Mouse (Mus musculus): ENCODE measurements around the gene Myo16. TPM values are rescaled to one million over a fixed set of nuclear protein-coding genes. Genes with fewer than 3 reads are reported as not detected.
A peak's percentile ranks its signal among the peaks of the same experiment; 100 is the strongest.

Myo16 gene
- polyA plus RNA-seq, 1 experiment from 2014 or later = 0.35 TPM

- Histone ChIP-seq H3K9ac (no peak overlapping the region), H3K36me3 (no peaks in the 10 kb centered on the region), H3K4me3 (no peak overlapping the region), H3K27me3 (no peaks in the 10 kb centered on the region), H3K27ac (no peak overlapping the region), H3K9me3 (replicated peaks) (no peaks in the 10 kb centered on the region), H3K4me1 (replicated peaks) (no peaks in the 10 kb centered on the region), H3K4me2 (no peak overlapping the region)
- 86% methylated on average over 2 of the region's 2 CpGs for WGBS
- no peak for ATAC-seq (replicated peaks; ENCODE audit: insufficient number of reproducible peaks, insufficient read depth, low FRiP score, low read depth)
These were observed 477.3 kb downstream of the Myo16 start for GRCm38 (mm10) chr8:10631006-10631405.

- no peak overlapping the region for H3K27ac ChIP-seq
- H3K9ac ChIP-seq = no peak overlapping the region
- H3K36me3 ChIP-seq = no peaks in the 10 kb centered on the region
- no peak overlapping the region for H3K4me3 ChIP-seq
- H3K27me3 ChIP-seq = no peaks in the 10 kb centered on the region
- H3K4me2 ChIP-seq = no peak overlapping the region
- no peak for ATAC-seq (replicated peaks; ENCODE audit: insufficient number of reproducible peaks, insufficient read depth, low FRiP score, low read depth)
- WGBS = 84% methylated on average over 6 of the region's 6 CpGs
- H3K4me1 ChIP-seq (replicated peaks) = no peaks in the 10 kb centered on the region
- H3K9me3 ChIP-seq (replicated peaks) = no peaks in the 10 kb centered on the region
These were observed 478.9 kb downstream of the Myo16 start for GRCm38 (mm10) chr8:10632603-10633002.

DNA sequence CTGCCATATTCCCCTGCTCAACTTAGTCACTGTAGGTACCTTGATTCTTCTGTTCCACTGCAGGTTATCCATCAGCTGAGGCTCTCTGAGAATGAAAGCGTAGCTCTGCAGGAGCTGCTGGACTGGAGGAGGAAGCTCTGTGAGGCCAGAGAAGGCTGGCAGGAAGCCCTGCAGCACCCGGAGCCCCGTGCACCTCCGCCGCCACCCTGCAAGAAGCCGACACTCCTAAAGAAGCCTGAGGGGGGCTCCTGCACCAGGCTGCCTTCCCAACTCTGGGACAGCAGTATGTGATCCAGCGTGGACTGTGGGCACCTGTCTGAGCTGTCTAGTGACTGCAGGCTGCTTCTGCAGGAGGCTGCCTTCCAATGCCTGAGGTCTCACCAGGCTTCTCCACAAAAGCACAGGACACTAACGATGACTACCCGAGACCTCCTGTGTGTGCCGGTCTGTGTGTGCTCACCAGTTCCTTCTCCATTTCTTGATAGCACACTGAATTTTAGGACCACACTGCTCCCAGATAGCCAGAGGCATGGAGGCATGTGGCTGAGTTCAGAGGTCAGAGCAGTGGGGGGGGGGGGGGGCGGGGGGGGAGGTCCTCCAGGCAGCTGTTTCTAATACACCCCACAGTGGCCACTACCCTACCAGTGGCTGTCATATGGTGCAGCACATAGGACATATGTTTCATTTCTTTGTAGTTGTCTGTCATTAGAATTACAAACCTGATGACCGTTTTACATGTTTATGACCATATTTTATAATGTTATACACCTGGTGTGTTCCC is 479.8 kb downstream of the Myo16 start:
- Histone ChIP-seq H3K9ac (no peak overlapping the region), H3K9me3 (replicated peaks) (no peaks in the 10 kb centered on the region), H3K4me2 (peak overlapping the region; percentile 32; the same call in 1 of the 2 replicates), H3K4me3 (no peak overlapping the region), H3K4me1 (replicated peaks) (no peaks in the 10 kb centered on the region), H3K27ac (no peak overlapping the region), H3K27me3 (no peaks in the 10 kb centered on the region), H3K36me3 (no peaks in the 10 kb centered on the region)
- no peak for ATAC-seq (replicated peaks; ENCODE audit: insufficient number of reproducible peaks, insufficient read depth, low FRiP score, low read depth)
- 62% methylated on average over 12 of the region's 12 CpGs for WGBS

DNA sequence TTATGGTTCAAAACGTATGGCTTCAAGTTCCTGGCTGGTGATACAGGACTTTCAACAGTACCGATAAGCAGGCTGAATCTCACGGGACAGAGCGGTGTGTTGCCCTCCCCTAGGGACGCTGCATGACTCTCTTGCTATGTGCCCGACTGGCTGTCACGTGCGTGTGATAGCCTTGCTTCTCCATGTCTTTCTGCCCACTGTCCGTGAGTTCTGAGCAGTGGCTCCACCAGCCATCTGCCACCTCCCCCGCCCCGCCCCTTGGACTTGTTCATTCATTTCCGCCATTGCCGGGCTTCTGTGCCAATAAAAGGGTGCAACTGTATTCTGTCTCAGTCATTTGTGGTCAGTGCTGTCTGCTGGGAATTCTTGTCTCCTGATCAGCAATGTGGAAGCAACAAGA is 480.7 kb downstream of the Myo16 start:
- H3K4me3 ChIP-seq = no peak overlapping the region
- no peaks in the 10 kb centered on the region for H3K9me3 ChIP-seq (replicated peaks)
- H3K36me3 ChIP-seq = no peaks in the 10 kb centered on the region
- no peak overlapping the region for H3K4me2 ChIP-seq
- H3K9ac ChIP-seq = no peak overlapping the region
- no peaks in the 10 kb centered on the region for H3K27me3 ChIP-seq
- H3K4me1 ChIP-seq (replicated peaks) = peaks cover under 1% of the 10 kb centered on the region; the same call in 1 of the 2 replicates
- ATAC-seq (replicated peaks; ENCODE audit: insufficient number of reproducible peaks, insufficient read depth, low FRiP score, low read depth) = no peak
- H3K27ac ChIP-seq = no peak overlapping the region
- 58% methylated on average over 13 of the region's 13 CpGs for WGBS

GRCm38 (mm10) chr8:10638871-10639270 is 485.2 kb downstream of the Myo16 start:
- no peaks in the 10 kb centered on the region for H3K27me3 ChIP-seq
- 90% methylated on average over 8 of the region's 8 CpGs for WGBS
- H3K4me1 ChIP-seq (replicated peaks) = peaks cover 34% of the 10 kb centered on the region
- H3K36me3 ChIP-seq = no peaks in the 10 kb centered on the region
- H3K4me2 ChIP-seq = no peak overlapping the region
- H3K9ac ChIP-seq = no peak overlapping the region
- ATAC-seq (replicated peaks; ENCODE audit: insufficient number of reproducible peaks, insufficient read depth, low FRiP score, low read depth) = no peak
- no peak overlapping the region for H3K27ac ChIP-seq
- no peaks in the 10 kb centered on the region for H3K9me3 ChIP-seq (replicated peaks)
- no peak overlapping the region for H3K4me3 ChIP-seq

DNA sequence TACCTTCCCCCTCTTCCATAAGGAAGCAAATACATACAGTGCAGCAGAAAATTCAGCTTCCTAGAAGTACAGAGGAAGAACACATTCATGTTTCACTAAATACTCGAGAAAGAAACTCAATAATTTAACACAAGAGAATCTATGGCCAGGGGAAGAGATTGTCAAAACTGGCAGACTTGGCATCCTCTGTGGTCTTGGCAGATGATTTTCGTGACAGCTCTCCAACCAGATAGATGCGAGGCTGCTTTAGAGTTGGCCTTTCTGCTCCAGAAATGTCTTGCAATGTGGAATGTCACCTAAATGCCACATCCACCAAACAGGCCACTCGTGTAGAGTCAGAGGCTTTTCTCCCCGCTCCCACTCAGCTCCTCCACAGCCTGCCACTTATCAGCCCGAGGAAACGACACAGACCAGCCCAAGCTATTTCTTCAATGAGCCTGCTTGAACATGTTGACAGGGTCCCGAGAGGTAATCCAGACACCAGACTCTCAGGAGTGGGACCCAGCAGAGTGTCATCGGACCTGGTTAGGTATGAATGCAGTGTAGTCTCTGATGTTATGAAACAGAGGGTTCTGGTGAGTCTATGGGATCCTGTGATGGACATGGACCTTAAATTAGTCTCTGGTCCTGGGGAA is 486.6 kb downstream of the Myo16 start:
- no peak overlapping the region for H3K9ac ChIP-seq
- 26% methylated on average over 9 of the region's 9 CpGs for WGBS
- H3K4me1 ChIP-seq (replicated peaks) = peaks cover 43% of the 10 kb centered on the region
- no peaks in the 10 kb centered on the region for H3K27me3 ChIP-seq
- H3K27ac ChIP-seq = 0 out of 2 replicates have a peak overlapping the region, but pooled peaks have one; percentile 15
- H3K4me2 ChIP-seq = no peak overlapping the region
- no peaks in the 10 kb centered on the region for H3K36me3 ChIP-seq
- no peak overlapping the region for H3K4me3 ChIP-seq
- H3K9me3 ChIP-seq (replicated peaks) = no peaks in the 10 kb centered on the region
- ATAC-seq (replicated peaks; ENCODE audit: insufficient number of reproducible peaks, insufficient read depth, low FRiP score, low read depth) = peak; percentile 55; the same call in 1 of the 2 replicates

GRCm38 (mm10) chr8:10640859-10641258 is 487.1 kb downstream of the Myo16 start:
- H3K9ac ChIP-seq = no peak overlapping the region
- no peak overlapping the region for H3K4me2 ChIP-seq
- peak; percentile 10; the same call in 1 of the 2 replicates for ATAC-seq (replicated peaks; ENCODE audit: insufficient number of reproducible peaks, insufficient read depth, low FRiP score, low read depth)
- 41% methylated on average over 7 of the region's 7 CpGs for WGBS
- H3K4me1 ChIP-seq (replicated peaks) = peaks cover 44% of the 10 kb centered on the region
- no peaks in the 10 kb centered on the region for H3K9me3 ChIP-seq (replicated peaks)
- no peak overlapping the region for H3K4me3 ChIP-seq
- no peaks in the 10 kb centered on the region for H3K27me3 ChIP-seq
- H3K36me3 ChIP-seq = no peaks in the 10 kb centered on the region
- no peak overlapping the region for H3K27ac ChIP-seq

GRCm38 (mm10) chr8:10641343-10641742 is 487.6 kb downstream of the Myo16 start:
- H3K4me3 ChIP-seq = no peak overlapping the region
- no peaks in the 10 kb centered on the region for H3K27me3 ChIP-seq
- no peak overlapping the region for H3K27ac ChIP-seq
- no peaks in the 10 kb centered on the region for H3K36me3 ChIP-seq
- no peaks in the 10 kb centered on the region for H3K9me3 ChIP-seq (replicated peaks)
- H3K4me2 ChIP-seq = no peak overlapping the region
- peaks cover 46% of the 10 kb centered on the region for H3K4me1 ChIP-seq (replicated peaks)
- no peak for ATAC-seq (replicated peaks; ENCODE audit: insufficient number of reproducible peaks, insufficient read depth, low FRiP score, low read depth)
- H3K9ac ChIP-seq = no peak overlapping the region

- Histone ChIP-seq H3K4me2 (no peak overlapping the region), H3K4me3 (no peak overlapping the region), H3K9me3 (replicated peaks) (no peaks in the 10 kb centered on the region), H3K9ac (no peak overlapping the region), H3K4me1 (replicated peaks) (peaks cover 51% of the 10 kb centered on the region), H3K27me3 (no peaks in the 10 kb centered on the region), H3K27ac (peak overlapping the region; percentile 74), H3K36me3 (no peaks in the 10 kb centered on the region)
- WGBS = 25% methylated on average over 4 of the region's 4 CpGs
- ATAC-seq (replicated peaks; ENCODE audit: insufficient number of reproducible peaks, insufficient read depth, low FRiP score, low read depth) = no peak
These were observed 489.5 kb downstream of the Myo16 start for GRCm38 (mm10) chr8:10643244-10643643.

DNA sequence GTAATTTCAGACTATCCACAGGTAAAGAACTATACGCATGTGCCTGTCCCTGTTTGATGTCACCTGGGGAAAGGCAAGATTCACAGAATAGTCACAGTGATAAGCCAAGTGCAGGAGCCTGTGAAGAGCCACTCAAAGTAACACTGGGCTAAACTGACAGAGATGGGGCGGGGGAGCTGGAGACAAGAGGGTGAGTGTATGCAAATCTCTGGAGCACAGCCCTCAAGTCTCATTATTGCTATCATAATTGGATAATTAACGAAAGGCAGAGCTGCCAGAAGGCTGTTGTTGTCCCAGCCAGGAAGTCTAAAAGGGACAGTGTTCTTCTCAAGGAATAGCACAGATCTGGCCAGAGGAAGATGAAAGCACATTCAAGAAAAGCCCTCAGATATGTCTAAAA is 490.8 kb downstream of the Myo16 start:
- Histone ChIP-seq H3K27me3 (no peaks in the 10 kb centered on the region), H3K27ac (peak overlapping the region; percentile 74), H3K4me3 (no peak overlapping the region), H3K9me3 (replicated peaks) (no peaks in the 10 kb centered on the region), H3K4me1 (replicated peaks) (peaks cover 49% of the 10 kb centered on the region), H3K9ac (no peak overlapping the region), H3K36me3 (no peaks in the 10 kb centered on the region), H3K4me2 (no peak overlapping the region)
- no peak for ATAC-seq (replicated peaks; ENCODE audit: insufficient number of reproducible peaks, insufficient read depth, low FRiP score, low read depth)
- WGBS = 46% methylated on average over 3 of the region's 3 CpGs

DNA sequence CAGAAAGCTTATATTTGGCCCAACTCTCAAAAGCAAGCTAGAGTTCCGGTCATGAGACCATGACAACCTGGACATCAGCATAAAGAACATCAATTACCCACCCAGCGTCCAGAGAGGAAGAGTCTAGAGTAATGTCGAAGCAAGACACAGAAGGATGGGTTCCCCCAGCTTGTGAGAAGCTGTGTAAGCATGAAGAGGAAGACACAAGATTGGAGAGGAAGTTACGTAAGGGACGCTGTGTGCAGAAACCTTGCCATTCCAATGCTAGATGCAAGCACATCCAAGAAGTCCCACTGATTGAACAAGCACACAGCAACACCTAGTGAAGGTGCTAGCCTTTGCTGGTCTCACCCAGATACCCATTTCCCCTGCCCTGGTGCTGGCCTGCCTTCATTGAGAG is 492.0 kb downstream of the Myo16 start:
- WGBS = 95% methylated on average over 5 of the region's 5 CpGs
- no peaks in the 10 kb centered on the region for H3K9me3 ChIP-seq (replicated peaks)
- H3K4me1 ChIP-seq (replicated peaks) = peaks cover 37% of the 10 kb centered on the region
- peak overlapping the region; percentile 27; the same call in 1 of the 2 replicates for H3K27ac ChIP-seq
- no peak overlapping the region for H3K4me2 ChIP-seq
- H3K36me3 ChIP-seq = no peaks in the 10 kb centered on the region
- no peaks in the 10 kb centered on the region for H3K27me3 ChIP-seq
- no peak overlapping the region for H3K4me3 ChIP-seq
- ATAC-seq (replicated peaks; ENCODE audit: insufficient number of reproducible peaks, insufficient read depth, low FRiP score, low read depth) = no peak
- no peak overlapping the region for H3K9ac ChIP-seq

Measured in heart, embryonic 15.5 days (tissue).